Mouse (Mus musculus) bone marrow macrophage, adult 2 months (primary cell): Measurements from ENCODE around the gene Rln1. TPM values are rescaled to one million over a fixed set of nuclear protein-coding genes. Genes with fewer than 3 reads are reported as not detected.

Experiments
- H3K27ac ChIP-seq: 2 replicates; pipeline ENCODE4 v1.5.1; 2012; ENCODE audit warnings: low read depth, low read length; ENCODE audit not compliant: insufficient read depth
- H3K4me1 ChIP-seq: 2 replicates; pipeline ENCODE4 v1.6.1; 2012; ENCODE audit warnings: low read length; ENCODE audit not compliant: control insufficient read depth, insufficient read depth
- H3K4me3 ChIP-seq: 2 replicates; pipeline ENCODE4 v1.5.1; 2012; ENCODE audit warnings: mild to moderate bottlenecking, low read length, moderate library complexity; ENCODE audit not compliant: insufficient read depth
- CTCF ChIP-seq: IDR thresholded peaks from 2 replicates; pipeline ENCODE4 v1.5.1; 2012; ENCODE audit warnings: low read depth, mild to moderate bottlenecking, low read length, moderate library complexity
- POLR2A ChIP-seq: IDR thresholded peaks from 2 replicates; pipeline ENCODE4 v1.6.1; 2012; ENCODE audit warnings: mild to moderate bottlenecking, low read depth, low read length, borderline replicate concordance
- polyA plus RNA-seq: library from polyadenylated mRNA; stranded (reverse); fragments of >200 nt; gene quantifications from 2 replicates; pipeline ENCODE4 v1.2.4, GENCODE M21; 2012; ENCODE audit not compliant: missing spikeins, insufficient read depth, insufficient read length

The Rln1 gene
- polyA plus RNA-seq, 1 experiment, result not detected

GRCm38 (mm10) chr19:29341029-29341428, 6.6 kb upstream of the Rln1 start:
- Histone ChIP-seq H3K27ac (no peak overlapping the region), H3K4me1 (peaks cover 4% of the 10 kb centered on the region), H3K4me3 (no peak overlapping the region)
- TF ChIP-seq POLR2A (no peak), CTCF (no peak)

- H3K4me1 ChIP-seq, result no peaks in the 10 kb centered on the region
- no peak overlapping the region for H3K4me3 ChIP-seq
- H3K27ac ChIP-seq, result no peak overlapping the region
- TF ChIP-seq CTCF (no peak), POLR2A (no peak)
These were observed 2.2 kb upstream of the Rln1 start for GRCm38 (mm10) chr19:29336624-29337023.

- Histone ChIP-seq H3K27ac (no peak overlapping the region), H3K4me3 (no peak overlapping the region), H3K4me1 (peaks cover 13% of the 10 kb centered on the region; the same call in 1 of the 2 replicates)
- no peak for TF ChIP-seq CTCF
- TF ChIP-seq POLR2A, result no peak
These were observed 7.5 kb downstream of the Rln1 start for GRCm38 (mm10) chr19:29326822-29327552.

GRCm38 (mm10) chr19:29326396-29326795, 8.1 kb downstream of the Rln1 start:
- Histone ChIP-seq H3K27ac (no peak overlapping the region), H3K4me1 (peaks cover 13% of the 10 kb centered on the region; the same call in 1 of the 2 replicates), H3K4me3 (no peak overlapping the region)
- no peak for TF ChIP-seq CTCF
- TF ChIP-seq POLR2A, result no peak

GRCm38 (mm10) chr19:29325852-29326180, 8.7 kb downstream of the Rln1 start:
- no peak for TF ChIP-seq CTCF
- Histone ChIP-seq H3K4me3 (no peak overlapping the region), H3K4me1 (peaks cover 13% of the 10 kb centered on the region; the same call in 1 of the 2 replicates), H3K27ac (no peak overlapping the region)

- Histone ChIP-seq H3K4me1 (peaks cover 13% of the 10 kb centered on the region; the same call in 1 of the 2 replicates), H3K27ac (no peak within 1 kb of the TSS), H3K4me3 (peak within 1 kb of the TSS; percentile 64)
- TF ChIP-seq CTCF (no peak), POLR2A (no peak)
These were observed 9.2 kb downstream of the Rln1 start, which contains the start of gene Insl6 for GRCm38 (mm10) chr19:29325053-29325851. Insl6 (minus strand) TSS chr19:29325356.

- H3K4me3 ChIP-seq, result peak overlapping the region; percentile 49
- H3K4me1 ChIP-seq, result peaks cover 13% of the 10 kb centered on the region; the same call in 1 of the 2 replicates
- TF ChIP-seq CTCF, result no peak
- no peak for TF ChIP-seq POLR2A
- no peak overlapping the region for H3K27ac ChIP-seq
These were observed 10.9 kb downstream of the Rln1 start for GRCm38 (mm10) chr19:29323416-29324049.

GRCm38 (mm10) chr19:29312661-29313060, 21.8 kb downstream of the Rln1 start:
- TF ChIP-seq CTCF, result no peak
- TF ChIP-seq POLR2A, result no peak
- H3K4me3 ChIP-seq, result no peak overlapping the region
- H3K27ac ChIP-seq, result no peak overlapping the region
- H3K4me1 ChIP-seq, result no peaks in the 10 kb centered on the region

GRCm38 (mm10) chr19:29311791-29312190, 22.7 kb downstream of the Rln1 start:
- no peak overlapping the region for H3K4me3 ChIP-seq
- TF ChIP-seq POLR2A (no peak), CTCF (no peak)
- no peak overlapping the region for H3K27ac ChIP-seq
- no peaks in the 10 kb centered on the region for H3K4me1 ChIP-seq
